Mouse (Mus musculus) T-helper 2 cell (primary cell): Measurements from ENCODE around the gene Sfrp2.

Experiments used
- in situ Hi-C: fragments of 300-600 bp; cut with MboI, MseI; formaldehyde crosslinking; loops from one replicate; pipeline ENCODE4 v1.15.1; 2025; ENCODE audit warnings: high pct_unique_total_duplicates

Sfrp2 gene

GRCm38 (mm10) chr3:83765871-83766725, at the start of gene Sfrp2:
Sfrp2 (plus strand) TSS chr3:83766321.
- in situ Hi-C loops = no loop called here

GRCm38 (mm10) chr3:83717643-83718231, 48.4 kb upstream of the Sfrp2 start:
- in situ Hi-C loops = no loop called here

GRCm38 (mm10) chr3:83718662-83719061, 47.5 kb upstream of the Sfrp2 start:
- in situ Hi-C loops = no loop called here

- in situ Hi-C loops = no loop called here
Measured at GRCm38 (mm10) chr3:83728223-83728622, 37.9 kb upstream of the Sfrp2 start.

- in situ Hi-C loops = no loop called here
Measured at GRCm38 (mm10) chr3:83728675-83729390, 37.3 kb upstream of the Sfrp2 start.

- in situ Hi-C loops = no loop called here
Measured at GRCm38 (mm10) chr3:83733985-83734384, 32.1 kb upstream of the Sfrp2 start.

GRCm38 (mm10) chr3:83736980-83737379, 29.1 kb upstream of the Sfrp2 start:
- in situ Hi-C loops = no loop called here

GRCm38 (mm10) chr3:83740246-83740645, 25.9 kb upstream of the Sfrp2 start:
- in situ Hi-C loops = no loop called here

- in situ Hi-C loops = no loop called here
Measured at GRCm38 (mm10) chr3:83747276-83747675, 18.8 kb upstream of the Sfrp2 start.

GRCm38 (mm10) chr3:83747895-83748294, 18.2 kb upstream of the Sfrp2 start:
- in situ Hi-C loops = no loop called here

- in situ Hi-C loops = no loop called here
Measured at GRCm38 (mm10) chr3:83751625-83752024, 14.5 kb upstream of the Sfrp2 start.

- in situ Hi-C loops = no loop called here
Measured at GRCm38 (mm10) chr3:83752196-83752595, 13.9 kb upstream of the Sfrp2 start.

- in situ Hi-C loops = no loop called here
Measured at GRCm38 (mm10) chr3:83755043-83755635, 11.0 kb upstream of the Sfrp2 start.

- in situ Hi-C loops = no loop called here
Measured at GRCm38 (mm10) chr3:83755666-83756065, 10.5 kb upstream of the Sfrp2 start.

- in situ Hi-C loops = loop anchor here (5.0 kb wide), 1 partner anchor 55 kb away; no protein-coding TSS in a partner anchor
Measured at GRCm38 (mm10) chr3:83762361-83762760, 3.8 kb upstream of the Sfrp2 start.

GRCm38 (mm10) chr3:83763551-83764548, 2.3 kb upstream of the Sfrp2 start:
- in situ Hi-C loops = loop anchor here (5.0 kb wide), 1 partner anchor 57 kb away; no protein-coding TSS in a partner anchor

GRCm38 (mm10) chr3:83766726-83767070, 577 bp downstream of the Sfrp2 start:
- in situ Hi-C loops = no loop called here

- in situ Hi-C loops = no loop called here
Measured at GRCm38 (mm10) chr3:83767121-83767520, 1.0 kb downstream of the Sfrp2 start.

- in situ Hi-C loops = no loop called here
Measured at GRCm38 (mm10) chr3:83768293-83769035, 2.3 kb downstream of the Sfrp2 start.

- in situ Hi-C loops = no loop called here
Measured at GRCm38 (mm10) chr3:83769036-83769410, 2.9 kb downstream of the Sfrp2 start.
